Mouse (Mus musculus): ENCODE data around the gene Tinagl1. TPM values are rescaled to one million over a fixed set of nuclear protein-coding genes. Genes with fewer than 3 reads are reported as not detected.
A peak's percentile ranks its signal among the peaks of the same experiment; 100 is the strongest.

Tinagl1 gene
- not detected in 3 replicates for total RNA-seq (2017)

DNA sequence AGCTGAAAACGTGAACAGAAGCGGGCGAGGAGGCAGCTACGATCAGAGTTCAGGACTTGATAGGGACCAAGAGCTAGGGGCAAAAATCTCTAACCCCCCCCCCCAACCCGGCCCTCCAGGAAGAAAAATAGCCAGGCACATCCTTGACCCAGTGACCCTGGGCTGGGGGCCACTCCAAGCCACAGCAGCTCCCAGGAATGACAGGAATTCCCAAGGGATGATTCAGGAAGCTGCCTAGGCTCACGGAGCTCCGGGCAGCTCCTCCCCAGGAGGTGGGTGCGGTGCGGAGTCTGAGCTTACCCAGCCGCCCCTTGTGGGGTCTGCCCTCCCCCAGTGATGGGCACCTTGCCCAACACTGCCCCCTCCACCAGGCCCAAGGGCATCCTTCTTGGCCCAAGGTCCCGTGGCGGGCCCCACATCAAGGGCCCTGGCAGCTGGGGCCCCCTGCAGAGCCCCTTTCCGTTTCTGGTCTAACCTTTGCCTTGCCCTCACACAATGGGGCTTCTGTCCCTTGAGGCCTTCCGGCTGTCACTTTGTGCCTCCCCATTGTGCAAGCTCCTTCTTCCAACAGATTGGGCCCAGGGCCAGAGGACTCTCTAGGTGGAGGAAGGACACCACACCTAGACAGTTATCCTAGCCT lies at the start of gene Tinagl1:
Tinagl1 (minus strand) TSS at position 51 of the 640 bp plus-strand sequence.
- ATAC-seq (replicated peaks; ENCODE audit: insufficient number of reproducible peaks, low FRiP score, low TSS enrichment, poor library complexity, severe bottlenecking): no peak

DNA sequence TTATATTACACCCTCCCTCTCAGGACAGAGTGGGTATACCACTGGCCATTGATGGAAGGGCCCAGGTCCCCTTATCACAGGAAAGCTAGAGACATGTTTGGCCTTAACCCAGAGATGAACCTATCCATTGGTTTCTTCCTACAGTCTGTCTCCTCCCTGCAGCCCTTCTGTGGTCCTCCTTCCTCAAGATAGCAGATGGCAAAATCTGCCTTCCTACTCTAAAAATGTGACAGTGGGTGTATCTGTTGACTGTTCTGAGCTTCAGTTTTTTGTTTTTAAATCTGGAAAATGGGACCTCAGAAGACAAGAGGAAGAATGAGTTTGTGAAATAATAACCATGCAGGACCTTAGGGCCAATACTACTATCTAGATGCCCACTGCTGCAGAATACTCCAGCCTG lies 49.1 kb upstream of the Tinagl1 start:
- no peak for ATAC-seq (replicated peaks; ENCODE audit: insufficient number of reproducible peaks, low FRiP score, low TSS enrichment, poor library complexity, severe bottlenecking)

DNA sequence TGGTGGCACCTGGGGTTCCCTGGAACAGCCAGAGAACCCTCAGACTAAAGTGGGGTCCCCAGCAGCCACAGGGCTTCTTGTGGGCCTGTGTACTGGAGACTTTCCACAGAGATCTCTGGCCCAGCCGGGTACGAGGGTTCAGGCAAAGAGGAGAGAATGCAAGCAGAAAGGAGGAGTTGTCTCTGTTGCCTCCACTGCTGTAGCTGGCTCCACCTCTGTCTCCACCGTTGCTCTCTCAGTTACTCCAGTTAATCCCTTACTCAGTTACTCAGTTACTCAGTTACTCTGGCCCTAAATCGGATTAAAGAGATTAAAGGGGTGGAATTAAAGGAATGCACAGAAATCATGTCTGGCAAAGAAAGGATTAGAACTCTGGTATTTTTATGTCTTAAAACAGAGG lies 47.3 kb upstream of the Tinagl1 start, which contains the start of gene Gm853:
Gm853 (minus strand) TSS at position 223 of the 400 bp plus-strand sequence.
- no peak for ATAC-seq (replicated peaks; ENCODE audit: insufficient number of reproducible peaks, low FRiP score, low TSS enrichment, poor library complexity, severe bottlenecking)

DNA sequence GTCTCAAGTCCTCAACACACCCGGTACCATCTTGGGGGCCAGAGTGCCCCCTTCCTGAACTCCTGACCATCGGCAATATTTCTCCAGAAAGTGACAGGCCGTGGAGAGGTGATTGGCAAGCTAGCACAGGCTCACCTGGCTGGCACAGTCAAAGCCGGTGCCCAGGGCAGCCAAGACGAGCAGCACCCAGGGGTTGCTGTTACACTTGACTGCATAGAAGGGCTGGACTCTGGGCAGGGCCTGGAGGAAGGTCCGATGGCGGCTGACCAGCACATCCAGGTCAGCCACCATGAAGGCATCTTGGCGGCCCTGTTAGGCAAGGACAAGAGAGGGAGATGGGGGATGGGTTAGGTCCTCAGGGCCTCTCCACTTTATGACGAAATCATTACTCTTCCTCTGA lies 45.3 kb upstream of the Tinagl1 start:
- ATAC-seq (replicated peaks; ENCODE audit: insufficient number of reproducible peaks, low FRiP score, low TSS enrichment, poor library complexity, severe bottlenecking): no peak

DNA sequence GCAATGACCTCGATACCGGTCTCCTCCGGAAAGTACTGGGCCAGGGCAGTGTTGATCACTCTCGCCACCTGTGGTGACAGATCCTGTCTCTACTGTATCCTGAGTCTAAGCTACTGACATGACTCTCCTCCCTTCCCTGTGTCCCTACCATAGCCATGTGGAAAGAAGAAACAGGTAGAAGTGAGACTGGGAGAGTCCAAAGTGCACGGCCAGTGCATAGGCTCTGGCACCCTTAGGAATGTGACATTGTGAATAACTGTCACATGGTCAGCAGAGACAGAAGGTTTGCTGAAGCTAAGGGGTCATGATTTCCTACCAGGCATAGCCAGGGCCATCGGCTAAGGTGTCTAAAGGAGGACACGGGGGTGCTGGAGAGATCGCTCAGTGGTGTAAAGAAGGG lies 40.5 kb upstream of the Tinagl1 start:
- no peak for ATAC-seq (replicated peaks; ENCODE audit: insufficient number of reproducible peaks, low FRiP score, low TSS enrichment, poor library complexity, severe bottlenecking)

DNA sequence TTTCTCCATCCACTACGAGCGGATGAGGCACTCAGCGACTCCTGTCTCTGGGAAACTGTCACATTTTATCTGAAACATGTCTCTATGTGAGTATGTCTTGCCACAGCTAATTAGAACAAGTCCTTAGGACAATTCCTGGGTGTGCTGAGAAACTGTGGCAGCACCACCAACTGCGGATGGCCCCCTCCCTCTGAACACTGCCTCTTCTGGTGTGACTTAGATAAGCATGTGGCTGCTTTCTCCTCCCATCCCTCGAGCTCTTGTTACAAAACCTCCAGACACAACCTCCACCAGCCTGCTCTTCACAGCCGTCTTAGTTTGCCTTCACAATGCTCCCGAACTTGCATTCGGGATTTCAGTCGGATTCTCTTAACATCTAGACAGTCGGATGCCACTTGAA lies 38.9 kb upstream of the Tinagl1 start:
- no peak for ATAC-seq (replicated peaks; ENCODE audit: insufficient number of reproducible peaks, low FRiP score, low TSS enrichment, poor library complexity, severe bottlenecking)

DNA sequence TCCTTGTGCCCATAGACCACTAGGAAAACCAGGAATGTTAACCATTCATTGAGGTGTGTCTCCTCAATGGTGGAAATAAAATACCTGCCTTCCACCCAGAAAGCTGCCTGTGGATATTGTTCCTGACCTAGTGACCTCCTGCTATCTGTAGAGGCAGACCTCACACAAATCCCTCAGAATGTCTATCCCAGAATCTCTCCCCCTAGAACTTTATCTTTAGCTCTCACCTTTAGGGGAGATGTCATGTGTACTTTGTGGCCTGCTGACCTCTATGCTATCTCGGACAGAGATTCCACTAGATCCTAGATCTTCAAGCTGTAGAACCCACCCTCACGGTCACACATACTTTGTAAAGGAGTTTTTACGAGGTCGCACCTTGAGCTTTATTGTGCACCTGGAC lies 38.3 kb upstream of the Tinagl1 start:
- ATAC-seq (replicated peaks; ENCODE audit: insufficient number of reproducible peaks, low FRiP score, low TSS enrichment, poor library complexity, severe bottlenecking): no peak

DNA sequence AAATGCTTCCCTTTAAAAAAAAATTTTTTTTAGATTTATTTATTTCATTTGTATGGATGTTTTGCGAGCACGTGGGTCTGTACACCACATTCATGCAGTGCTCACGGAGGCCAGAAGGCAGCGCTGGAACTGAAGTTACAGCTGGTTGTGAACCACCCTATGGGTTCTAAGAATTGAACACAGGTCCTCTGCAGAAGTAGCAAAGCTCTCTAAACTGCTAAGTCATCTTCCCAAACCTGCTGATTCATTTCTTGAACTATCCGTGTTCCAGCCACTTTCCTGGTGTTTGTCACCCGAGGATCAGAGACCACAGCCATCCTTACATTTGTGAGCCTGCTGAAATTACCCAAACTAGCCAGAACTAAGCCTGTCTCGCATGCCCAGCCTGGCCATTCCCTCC lies 37.5 kb upstream of the Tinagl1 start:
- ATAC-seq (replicated peaks; ENCODE audit: insufficient number of reproducible peaks, low FRiP score, low TSS enrichment, poor library complexity, severe bottlenecking): no peak

DNA sequence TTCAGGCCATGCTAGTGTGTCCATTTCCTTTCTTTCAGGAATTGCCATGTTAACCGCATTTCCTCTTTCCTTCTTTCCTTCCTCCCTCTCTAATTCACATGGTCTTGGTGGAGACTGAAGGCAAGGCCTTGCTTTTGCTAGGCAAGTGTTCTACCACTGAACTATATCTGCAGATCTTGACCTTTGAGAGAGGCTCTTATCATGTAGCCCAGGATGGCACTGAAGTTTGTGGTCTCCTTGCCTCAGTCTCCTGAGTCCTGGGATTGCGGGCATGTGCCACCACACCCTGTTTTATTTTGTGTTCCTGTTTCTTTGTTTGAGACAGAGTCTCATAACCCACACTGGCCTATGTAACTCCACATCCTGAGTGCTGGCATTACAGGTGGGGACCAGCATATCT lies 36.9 kb upstream of the Tinagl1 start:
- ATAC-seq (replicated peaks; ENCODE audit: insufficient number of reproducible peaks, low FRiP score, low TSS enrichment, poor library complexity, severe bottlenecking): no peak

DNA sequence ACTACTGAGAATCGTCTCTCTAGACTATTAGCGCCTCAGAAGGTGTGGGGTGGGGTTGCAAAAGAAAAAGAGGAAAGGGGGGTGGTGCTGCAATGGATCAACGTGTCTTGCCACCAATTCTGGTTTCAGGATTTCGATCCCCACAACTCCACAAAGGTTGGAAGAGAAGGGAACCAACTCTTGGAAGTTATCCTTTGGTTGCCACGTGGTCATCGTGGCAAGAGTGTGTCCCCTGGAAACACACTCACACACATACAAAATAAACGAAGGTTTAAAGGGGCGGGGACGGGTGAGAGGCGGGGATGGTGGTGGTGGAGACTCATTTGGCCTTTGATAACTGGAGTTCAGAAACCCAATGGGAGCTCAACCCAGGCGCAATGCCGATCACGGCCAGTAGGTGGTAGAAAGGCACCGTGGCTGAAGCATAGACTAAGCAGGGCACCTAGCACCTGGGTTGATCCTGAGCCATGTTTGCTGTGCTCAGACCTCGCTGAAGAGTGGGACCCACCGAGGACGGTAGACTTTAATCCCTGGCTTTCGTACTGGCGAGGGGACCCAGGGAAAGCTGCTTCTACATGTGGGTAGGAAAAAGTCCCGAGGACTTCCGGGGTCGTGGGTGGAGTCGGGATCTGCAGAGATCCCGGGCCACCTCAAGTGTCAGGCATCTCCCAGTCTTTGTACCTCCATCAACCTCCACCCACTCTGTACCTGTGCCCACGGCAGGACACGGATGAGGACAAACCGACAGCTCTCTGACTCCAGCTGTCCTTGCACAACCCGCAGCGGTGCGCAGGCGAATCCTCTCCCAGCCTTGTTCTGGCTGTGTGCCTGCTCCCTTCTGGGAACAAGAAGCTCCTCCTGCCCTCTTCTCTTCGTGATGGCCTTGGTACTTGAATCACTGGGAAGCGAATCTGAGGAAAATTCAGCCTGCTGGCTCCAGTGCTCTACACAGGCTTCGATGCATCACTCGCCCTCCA lies 24.1 kb upstream of the Tinagl1 start:
- 0 out of 2 replicates have a peak, but pooled peaks have one; percentile 59 for ATAC-seq (replicated peaks; ENCODE audit: insufficient number of reproducible peaks, low FRiP score, low TSS enrichment, poor library complexity, severe bottlenecking)

DNA sequence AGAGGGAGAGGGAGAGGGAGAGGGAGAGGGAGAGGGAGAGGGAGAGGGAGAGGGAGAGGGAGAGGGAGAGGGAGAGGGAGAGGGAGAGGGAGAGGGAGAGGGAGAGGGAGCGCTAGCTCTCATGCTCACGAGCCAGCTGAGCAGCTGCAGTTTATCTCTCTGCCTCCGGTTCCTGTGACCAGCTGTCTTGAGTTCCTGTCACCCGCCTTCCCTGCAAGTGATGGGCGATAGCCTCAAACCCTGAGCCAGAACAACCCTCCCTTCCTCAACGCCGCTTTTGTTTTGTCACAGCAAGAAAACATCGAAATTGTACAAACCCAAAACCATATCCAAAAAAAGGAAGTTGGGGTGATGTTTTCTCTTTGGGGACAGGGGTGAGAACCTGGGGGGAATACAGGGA lies 21.6 kb upstream of the Tinagl1 start:
- ATAC-seq (replicated peaks; ENCODE audit: insufficient number of reproducible peaks, low FRiP score, low TSS enrichment, poor library complexity, severe bottlenecking): no peak

DNA sequence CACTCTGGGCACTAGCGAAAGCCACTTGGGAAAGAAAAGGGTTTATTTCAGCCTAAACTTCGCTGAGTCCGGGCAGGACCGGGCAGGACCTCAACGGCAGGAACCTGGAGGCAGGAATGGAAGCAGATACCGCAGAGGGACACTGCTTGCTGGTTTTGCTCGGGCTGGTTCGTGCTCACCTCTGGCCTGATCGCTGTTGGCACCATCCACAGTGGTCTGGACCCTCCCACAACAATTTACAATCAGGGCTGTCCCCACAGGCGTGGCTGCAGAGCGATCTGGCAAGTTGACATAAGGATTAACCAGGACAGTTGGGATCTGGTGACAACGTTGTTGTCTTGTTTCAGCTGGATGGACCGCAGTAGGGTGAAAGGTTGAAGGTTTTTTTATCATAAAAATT lies 21.0 kb upstream of the Tinagl1 start:
- no peak for ATAC-seq (replicated peaks; ENCODE audit: insufficient number of reproducible peaks, low FRiP score, low TSS enrichment, poor library complexity, severe bottlenecking)

DNA sequence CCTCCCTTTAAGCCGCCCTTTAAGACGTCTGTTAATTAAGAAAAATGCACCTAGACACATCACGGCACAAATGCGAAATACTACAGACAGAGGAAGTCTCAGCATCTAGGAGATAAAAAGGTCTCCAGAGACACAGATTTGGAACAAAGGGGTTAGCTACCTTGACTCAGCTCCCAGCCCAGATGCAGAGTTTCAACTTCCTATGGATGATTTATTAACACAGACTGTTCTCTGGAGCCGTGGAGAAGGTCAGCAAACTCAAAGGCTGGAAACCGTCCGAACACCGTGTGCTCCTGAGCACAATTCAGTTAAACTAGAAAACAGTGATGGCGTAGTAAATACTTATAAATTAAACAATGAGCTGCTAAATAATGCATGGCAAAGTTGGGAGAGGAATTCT lies 17.3 kb upstream of the Tinagl1 start:
- no peak for ATAC-seq (replicated peaks; ENCODE audit: insufficient number of reproducible peaks, low FRiP score, low TSS enrichment, poor library complexity, severe bottlenecking)

DNA sequence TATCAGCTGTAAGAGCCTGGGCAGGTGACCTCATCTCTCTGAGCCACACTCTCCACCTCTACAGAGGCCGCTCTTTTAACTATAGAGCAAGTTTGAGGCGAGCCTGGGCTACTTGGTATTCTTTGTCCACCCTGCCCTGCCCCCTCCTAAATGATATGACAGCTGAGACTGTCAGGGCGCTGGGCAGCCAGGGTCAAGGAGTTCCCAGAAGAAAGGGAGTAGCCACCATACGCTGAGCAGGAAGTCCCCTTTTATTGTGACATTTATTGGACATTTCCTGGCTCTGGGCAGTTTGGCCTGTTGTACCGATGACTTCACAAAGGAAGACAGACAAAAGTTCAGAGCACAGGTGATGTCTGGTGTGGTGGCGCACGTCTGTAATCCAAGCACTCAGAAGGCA lies 14.7 kb upstream of the Tinagl1 start:
- no peak for ATAC-seq (replicated peaks; ENCODE audit: insufficient number of reproducible peaks, low FRiP score, low TSS enrichment, poor library complexity, severe bottlenecking)

DNA sequence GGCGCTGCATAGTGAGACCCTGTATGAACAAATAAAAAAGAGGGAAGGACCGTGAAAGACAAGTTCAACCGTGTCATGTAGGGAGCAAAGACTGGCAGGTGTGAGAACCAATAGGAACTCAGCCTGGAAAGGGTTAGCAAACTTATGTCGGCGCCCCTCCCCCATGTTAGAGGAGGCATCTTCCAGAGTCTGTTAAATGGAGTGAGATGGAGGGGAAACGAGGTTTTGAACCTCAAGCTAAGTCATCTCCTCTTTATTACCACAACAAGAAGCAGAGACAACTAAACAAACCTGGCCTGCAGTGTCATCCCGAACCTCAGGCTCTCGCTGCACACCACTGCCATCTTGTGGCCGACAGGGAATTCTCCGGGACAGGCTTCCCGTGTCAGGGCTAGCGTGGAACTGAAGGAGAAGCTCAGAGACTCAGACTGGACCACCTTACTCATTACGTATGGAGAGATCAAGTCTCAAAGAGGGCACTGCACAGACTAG lies 13.9 kb upstream of the Tinagl1 start:
- peak; percentile 83 for ATAC-seq (replicated peaks; ENCODE audit: insufficient number of reproducible peaks, low FRiP score, low TSS enrichment, poor library complexity, severe bottlenecking)

DNA sequence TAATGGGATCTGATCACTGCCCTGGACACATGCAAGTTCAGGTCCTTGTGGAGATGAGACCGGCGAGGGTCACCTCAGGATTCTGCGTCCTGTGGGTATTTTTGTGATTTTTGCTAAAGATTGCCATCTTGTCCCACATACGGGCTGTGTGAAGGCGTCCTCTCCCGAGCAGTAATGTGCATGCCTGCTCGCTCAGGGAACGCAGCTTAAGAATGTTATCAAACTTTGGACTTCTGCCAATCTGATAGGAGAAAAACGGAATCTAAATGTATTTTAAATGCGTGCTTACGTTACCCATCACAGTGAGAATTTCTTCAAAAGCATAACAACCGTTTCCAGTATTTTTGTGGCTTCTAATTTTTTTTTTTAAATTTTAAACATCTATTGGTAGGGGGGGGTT lies 12.0 kb upstream of the Tinagl1 start:
- ATAC-seq (replicated peaks; ENCODE audit: insufficient number of reproducible peaks, low FRiP score, low TSS enrichment, poor library complexity, severe bottlenecking): no peak

DNA sequence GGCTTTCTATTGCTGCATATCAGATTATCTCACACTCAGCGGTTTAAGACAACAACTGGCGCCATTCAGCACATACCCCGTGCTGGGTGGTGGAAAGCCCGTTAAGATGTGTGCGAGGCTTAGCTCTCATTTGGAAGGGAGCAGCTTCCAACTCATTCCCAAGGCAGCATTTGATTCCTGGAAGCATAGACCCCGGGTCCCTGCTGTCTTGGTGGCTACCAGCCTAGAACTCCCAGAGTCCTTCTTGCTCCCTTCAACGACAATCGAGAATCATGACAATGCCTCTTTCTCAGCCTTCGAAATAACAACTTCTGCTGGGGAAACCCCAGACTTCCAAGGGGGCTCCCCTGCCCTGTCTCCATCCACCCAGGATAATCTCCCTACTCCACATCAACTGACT lies 11.5 kb upstream of the Tinagl1 start:
- no peak for ATAC-seq (replicated peaks; ENCODE audit: insufficient number of reproducible peaks, low FRiP score, low TSS enrichment, poor library complexity, severe bottlenecking)

DNA sequence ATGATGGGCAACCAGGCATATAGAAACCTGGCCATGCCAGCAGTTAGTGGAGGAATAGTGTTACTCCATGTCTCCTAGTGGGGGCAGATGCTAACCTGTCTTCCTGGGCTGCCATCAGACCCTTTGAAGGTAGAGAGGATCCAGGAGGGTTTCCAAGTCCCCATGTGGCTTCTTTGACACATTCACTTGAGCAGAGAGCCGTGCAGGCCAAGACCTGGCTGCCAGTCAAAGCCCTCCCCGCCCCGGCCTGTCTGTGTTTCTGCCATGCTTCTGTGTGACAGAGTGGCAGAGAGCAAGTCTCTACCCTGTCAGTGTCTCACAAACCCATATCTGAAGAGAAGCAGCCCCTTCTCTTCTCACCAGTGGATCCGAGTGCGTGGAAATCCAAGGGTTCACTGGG lies 9.0 kb upstream of the Tinagl1 start:
- no peak for ATAC-seq (replicated peaks; ENCODE audit: insufficient number of reproducible peaks, low FRiP score, low TSS enrichment, poor library complexity, severe bottlenecking)

DNA sequence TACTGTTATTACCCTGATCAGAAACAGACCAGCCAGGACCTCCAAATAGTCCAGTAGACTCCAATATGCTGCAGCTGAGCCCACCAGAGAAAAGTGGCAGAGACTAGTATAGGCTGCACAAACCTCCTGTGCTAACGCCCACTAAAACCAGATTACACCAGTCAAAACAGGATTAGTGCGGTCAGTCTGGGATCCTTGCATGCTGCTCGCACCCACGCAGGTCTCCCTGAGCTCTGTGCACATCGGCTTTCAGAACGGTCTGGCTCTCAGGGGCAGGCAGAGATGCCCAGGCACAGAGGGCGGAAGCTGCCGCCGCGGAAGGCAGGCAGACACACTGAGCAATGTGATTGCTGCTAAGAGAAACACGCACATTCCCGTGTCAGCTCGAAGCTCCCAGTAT lies 8.1 kb upstream of the Tinagl1 start:
- ATAC-seq (replicated peaks; ENCODE audit: insufficient number of reproducible peaks, low FRiP score, low TSS enrichment, poor library complexity, severe bottlenecking): no peak

DNA sequence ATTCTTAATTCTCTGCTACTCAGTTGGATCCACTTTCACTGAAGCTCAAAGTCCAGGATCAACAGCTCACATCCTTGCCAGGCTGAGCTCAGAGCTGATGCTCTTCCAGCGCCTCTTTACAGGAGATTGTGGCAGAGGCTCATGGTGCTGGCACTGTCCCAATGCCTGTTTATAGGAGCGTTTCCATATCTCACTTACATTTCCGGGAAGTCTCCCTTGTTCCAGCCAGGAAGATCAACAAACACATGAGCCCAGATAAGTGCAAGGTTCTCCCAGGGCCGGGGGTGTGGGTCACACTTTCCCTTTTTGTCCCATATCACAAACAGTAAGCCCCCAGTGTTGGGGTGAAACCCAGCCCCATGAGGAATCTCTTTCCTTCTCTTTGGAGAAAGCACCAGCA lies 7.0 kb upstream of the Tinagl1 start:
- ATAC-seq (replicated peaks; ENCODE audit: insufficient number of reproducible peaks, low FRiP score, low TSS enrichment, poor library complexity, severe bottlenecking): no peak

Measured in monocyte, adult 5-6 weeks (primary cell).